Mouse (Mus musculus) frontal cortex, postnatal 36 days (tissue): ENCODE measurements around the gene Sfn.
"Not testable (repeated sequence)": the region's sequence is repeated elsewhere in the genome, so short reads cannot be mapped to it uniquely, and the experiment has no call there.

ENCODE experiments used
- DNase-seq, 2 experiments: peaks; one replicate each; pipeline ENCODE4 v3.0.0; 2022; ENCODE audit warnings: low spot score in 2 of 2

Sfn gene

GRCm38 (mm10) chr4:133601721-133602218 lies at the start of gene Sfn:
Gene Sfn (minus strand): TSS chr4:133602168.
- DNase-seq = no peak

- DNase-seq = no peak
Measured at GRCm38 (mm10) chr4:133651445-133651844, 49.5 kb upstream of the Sfn start.

DNA sequence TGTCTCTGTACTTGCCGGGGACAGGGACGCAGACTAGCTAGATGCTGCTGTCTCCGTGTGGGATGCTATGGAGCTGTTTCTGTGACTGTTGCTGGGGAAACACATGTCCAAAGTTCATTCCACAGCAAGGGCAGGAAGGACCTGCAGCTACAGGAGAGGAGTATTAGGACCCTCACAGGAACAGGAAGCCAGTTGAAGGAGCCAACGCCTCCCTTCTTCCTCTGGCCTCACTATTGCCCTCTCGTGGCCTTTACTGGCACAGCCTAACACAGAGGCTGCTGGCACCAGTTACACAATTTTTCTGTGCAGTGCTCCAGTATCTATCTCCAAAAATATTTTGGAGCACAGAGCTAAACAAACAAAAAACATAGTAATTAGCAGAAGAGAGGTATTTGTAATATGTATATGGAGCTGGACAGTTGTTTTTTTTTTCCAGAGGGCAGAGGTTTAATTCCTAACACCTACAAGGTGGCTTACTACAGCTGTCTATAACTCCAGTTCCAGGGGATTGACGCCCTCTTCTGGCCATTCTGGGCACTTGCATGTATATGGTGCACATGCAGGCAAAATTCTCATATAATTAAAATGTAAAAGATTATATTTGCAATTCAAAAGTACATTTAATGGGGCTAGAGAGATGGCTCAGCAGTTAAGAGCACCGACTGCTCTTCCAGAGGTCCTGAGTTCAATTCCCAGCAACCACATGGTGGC lies 48.2 kb upstream of the Sfn start, which contains the start of gene Zdhhc18:
Zdhhc18 (minus strand) TSS at position 166 of the 711 bp plus-strand sequence.
- peak; percentile 68 to 79 for DNase-seq

- not testable (repeated sequence) for DNase-seq
Measured at GRCm38 (mm10) chr4:133649464-133649863, 47.5 kb upstream of the Sfn start.

DNA sequence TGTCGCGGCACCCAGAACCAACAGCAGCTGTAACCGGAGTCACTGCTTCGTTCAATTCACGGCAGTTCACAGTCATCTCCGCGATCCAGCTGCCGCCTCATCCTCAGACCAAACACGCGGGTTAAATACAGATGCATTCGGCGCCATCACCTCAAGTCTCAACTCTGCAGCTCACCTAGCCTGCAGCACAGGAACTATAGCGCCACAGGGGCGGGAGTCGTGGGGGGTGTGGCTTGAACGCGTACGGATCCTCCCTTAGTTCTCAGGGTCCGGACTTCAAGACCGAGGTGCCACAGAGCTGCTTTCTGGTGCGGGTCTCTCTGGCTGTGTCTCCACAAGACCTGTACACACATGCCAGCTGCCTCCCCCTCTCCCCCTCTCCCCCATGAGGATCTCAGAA lies 43.7 kb upstream of the Sfn start:
- DNase-seq = no peak

DNA sequence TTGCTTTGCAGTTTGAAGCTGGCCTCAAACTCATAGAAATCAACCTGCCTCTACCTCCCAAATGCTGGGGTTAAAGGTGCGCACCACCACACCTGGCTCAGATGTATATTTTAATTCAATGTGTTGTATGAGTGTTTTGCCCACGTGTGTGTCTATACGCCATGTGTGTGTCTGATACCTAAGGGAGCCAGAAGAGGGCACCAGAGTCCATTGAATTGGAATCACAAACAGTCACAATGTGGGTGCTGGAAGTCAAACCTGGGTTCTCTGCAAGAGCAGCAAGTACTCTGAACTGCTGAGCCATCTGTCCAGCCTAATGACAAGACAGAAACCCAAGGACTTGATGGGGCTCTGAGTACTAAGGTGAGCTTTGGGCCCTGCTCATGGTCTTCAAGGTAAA lies 43.2 kb upstream of the Sfn start:
- no peak for DNase-seq

DNA sequence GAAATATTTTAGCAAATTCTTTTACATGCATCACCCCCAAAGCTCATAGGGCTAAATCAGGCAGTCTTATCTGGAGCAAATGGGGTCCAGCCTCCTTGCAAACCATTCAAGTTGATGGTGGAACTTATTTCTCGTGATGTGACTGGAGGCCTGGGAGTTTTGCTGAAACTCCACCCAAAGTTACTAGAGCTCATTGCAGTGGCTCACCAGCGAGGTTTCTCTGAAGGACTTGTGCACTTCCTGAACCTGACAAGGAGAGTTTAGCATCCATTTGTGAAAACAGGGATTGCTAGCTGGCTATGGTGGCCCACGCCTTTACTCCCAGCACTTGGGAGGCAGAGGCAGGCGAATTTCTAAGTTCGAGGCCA lies 32.1 kb upstream of the Sfn start:
- DNase-seq = no peak

- DNase-seq = peak; percentile 82 to 86
Measured at GRCm38 (mm10) chr4:133633332-133634042, 31.5 kb upstream of the Sfn start.

GRCm38 (mm10) chr4:133632483-133633327 lies 30.7 kb upstream of the Sfn start:
- peak; percentile 33 to 42 for DNase-seq

GRCm38 (mm10) chr4:133631769-133632411 lies 29.9 kb upstream of the Sfn start:
- no peak for DNase-seq

DNA sequence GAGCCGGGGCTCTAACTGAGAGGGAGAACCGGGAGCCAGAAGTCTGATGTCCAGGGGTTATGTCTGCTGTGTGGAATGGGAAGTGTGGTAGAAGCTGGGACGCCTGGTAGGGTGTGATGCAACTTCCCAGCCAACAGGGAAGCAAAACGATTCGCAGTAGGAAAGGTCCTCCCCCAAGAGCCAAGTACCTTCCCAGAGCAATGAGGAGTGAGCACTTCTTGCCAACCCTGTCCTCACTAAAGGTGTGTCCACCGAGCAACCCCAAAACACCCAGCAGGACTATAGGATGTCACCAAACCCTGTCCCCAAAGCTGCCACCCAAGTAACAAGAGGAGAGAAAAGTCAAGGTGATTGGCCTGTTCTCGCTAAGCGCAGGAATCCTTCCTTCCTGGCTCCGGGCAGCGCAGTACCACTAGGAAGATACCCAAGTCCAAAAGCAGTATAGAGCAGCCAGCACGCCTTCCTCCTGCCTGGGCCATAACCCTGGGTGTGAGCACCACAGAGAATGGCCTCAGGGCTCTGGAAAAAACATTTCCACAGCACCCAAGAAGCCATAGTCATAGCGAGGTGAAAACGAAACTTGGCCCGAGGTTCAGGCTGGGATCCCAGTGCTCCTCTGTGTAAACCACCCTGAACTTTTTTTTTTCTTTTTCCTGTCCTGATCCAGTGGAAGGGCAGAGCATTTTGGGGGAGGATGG lies 29.3 kb upstream of the Sfn start:
- no peak for DNase-seq

- DNase-seq = no peak
Measured at GRCm38 (mm10) chr4:133630326-133630920, 28.5 kb upstream of the Sfn start.

- DNase-seq = no peak
Measured at GRCm38 (mm10) chr4:133629191-133629590, 27.2 kb upstream of the Sfn start.

GRCm38 (mm10) chr4:133628517-133628916 lies 26.5 kb upstream of the Sfn start:
- DNase-seq = no peak

DNA sequence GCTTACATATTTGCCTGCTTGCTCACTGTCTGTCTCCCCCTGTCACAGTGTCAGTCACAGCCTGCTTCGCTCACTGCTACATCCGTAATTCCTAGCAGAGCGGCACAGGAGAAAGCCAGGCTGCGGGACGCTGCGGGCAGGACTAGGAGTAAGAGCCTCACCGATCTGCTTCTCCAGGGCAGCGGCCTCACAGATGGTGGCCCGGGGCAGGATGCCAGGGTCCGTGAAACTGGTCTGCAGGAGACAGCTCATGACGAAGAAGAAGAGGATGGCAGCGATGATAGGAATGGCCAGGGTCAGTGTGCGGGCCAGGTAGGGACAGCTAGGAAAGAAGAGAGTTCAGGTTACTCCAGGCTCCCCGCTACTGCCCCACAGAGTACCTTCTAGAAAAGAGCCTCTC lies 25.1 kb upstream of the Sfn start:
- DNase-seq = no peak

DNA sequence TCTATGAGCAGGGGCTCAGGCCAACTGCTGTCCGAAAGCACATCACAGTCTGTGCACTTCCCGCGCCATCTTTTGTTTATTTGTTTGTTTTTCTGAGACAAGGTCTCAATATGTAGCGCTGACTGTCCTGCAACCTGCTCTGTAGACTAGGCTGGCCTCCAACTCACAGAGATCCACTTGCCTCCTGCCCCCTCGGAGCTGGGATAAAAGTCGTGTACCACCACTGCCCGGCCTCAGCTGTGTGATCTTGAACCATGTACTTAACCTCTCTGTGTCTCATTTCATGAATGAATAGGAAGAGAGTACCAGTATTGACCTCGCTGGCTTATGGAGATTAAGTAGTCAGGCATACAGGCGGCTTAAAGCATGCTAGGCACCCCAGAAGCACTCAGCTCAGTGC lies 24.7 kb upstream of the Sfn start:
- no peak for DNase-seq

- DNase-seq = no peak
Measured at GRCm38 (mm10) chr4:133626221-133626620, 24.3 kb upstream of the Sfn start.

DNA sequence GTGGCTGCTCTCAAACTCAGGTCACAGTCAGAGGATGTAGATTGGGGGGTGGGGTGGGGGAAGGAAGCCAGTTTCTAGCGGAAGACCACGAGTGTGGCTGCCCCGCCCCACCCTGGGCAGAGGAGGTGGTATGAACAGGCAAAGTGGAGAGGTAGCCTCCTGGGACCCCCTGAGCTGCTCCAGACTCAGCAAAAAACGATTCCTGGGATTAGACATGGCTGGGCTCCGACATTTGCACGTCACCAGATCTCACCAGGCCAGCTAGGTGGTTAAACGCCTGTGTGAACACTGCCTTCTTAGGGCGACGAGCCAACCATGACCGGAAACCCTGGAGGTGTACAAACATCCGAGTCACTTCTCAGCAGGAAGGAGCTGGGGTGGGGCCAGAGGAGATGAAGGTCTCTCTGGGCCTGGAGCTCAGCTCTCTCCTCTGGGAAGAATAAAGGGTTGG lies 23.7 kb upstream of the Sfn start:
- DNase-seq = no peak

GRCm38 (mm10) chr4:133624830-133625229 lies 22.9 kb upstream of the Sfn start:
- no peak for DNase-seq

- DNase-seq = no peak
Measured at GRCm38 (mm10) chr4:133622161-133622695, 20.3 kb upstream of the Sfn start.
